Mouse (Mus musculus): ENCODE data around the gene Rnf40. TPM values are rescaled to one million over a fixed set of nuclear protein-coding genes. Genes with fewer than 3 reads are reported as not detected.
"Not testable (repeated sequence)": the region's sequence is repeated elsewhere in the genome, so short reads cannot be mapped to it uniquely, and the experiment has no call there.

Rnf40 gene
- polyA plus RNA-seq, 1 experiment from 2014 or later, result 16.7 TPM

- no peaks in the 10 kb centered on the region for H3K9me3 ChIP-seq (ENCODE audit: control insufficient read depth)
- ATAC-seq, result peak; percentile 67
- H3K4me2 ChIP-seq (replicated peaks; ENCODE audit: low read depth), result peak overlapping the region; percentile 87
- H3K4me3 ChIP-seq (ENCODE audit: low read depth, low read length), result peak overlapping the region; percentile 54
- no peaks in the 10 kb centered on the region for H3K36me3 ChIP-seq (ENCODE audit: control insufficient read depth, insufficient read depth)
- WGBS, result under 1% methylated on average over 27 of the region's 27 CpGs
- H3K27me3 ChIP-seq (replicated peaks; ENCODE audit: control insufficient read depth, insufficient read depth, low read length), result no peaks in the 10 kb centered on the region
- H3K9ac ChIP-seq (ENCODE audit: low read depth, low read length), result peak overlapping the region; percentile 47
- no peak overlapping the region for H3K27ac ChIP-seq (ENCODE audit: low read depth, low read length)
- H3K4me1 ChIP-seq (replicated peaks; ENCODE audit: control insufficient read depth, insufficient read depth, low read length), result no peaks in the 10 kb centered on the region
- TF ChIP-seq CTCF (IDR thresholded peaks at IDR 0.05; ENCODE audit: low read depth), result no peak
These were observed 48.4 kb downstream of the Rnf40 start for GRCm38 (mm10) chr7:127636963-127637362.

DNA sequence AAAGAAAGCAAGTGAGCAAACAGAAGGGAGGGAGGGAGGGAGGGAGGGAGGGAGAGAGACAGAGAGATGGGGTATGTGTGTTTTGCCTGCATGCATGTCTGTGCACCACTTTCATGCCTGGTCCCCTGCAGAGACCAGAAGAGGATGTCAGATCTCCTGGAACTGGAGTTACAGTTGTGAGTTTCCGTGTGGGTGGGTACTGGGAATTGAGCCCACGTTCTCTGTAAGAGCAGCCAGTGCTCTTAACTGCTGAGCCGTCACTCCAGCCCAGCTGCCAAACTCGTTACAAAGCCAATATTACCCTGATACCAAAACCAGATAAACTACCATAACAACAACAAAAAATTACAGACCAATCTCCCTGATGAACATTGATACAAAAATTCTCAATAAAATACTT is 52.7 kb downstream of the Rnf40 start:
- no peak for TF ChIP-seq CTCF (IDR thresholded peaks at IDR 0.05; ENCODE audit: low read depth)
- Histone ChIP-seq H3K36me3 (ENCODE audit: control insufficient read depth, insufficient read depth) (no peaks in the 10 kb centered on the region), H3K27me3 (replicated peaks; ENCODE audit: control insufficient read depth, insufficient read depth, low read length) (no peaks in the 10 kb centered on the region), H3K4me1 (replicated peaks; ENCODE audit: control insufficient read depth, insufficient read depth, low read length) (no peaks in the 10 kb centered on the region), H3K4me2 (replicated peaks; ENCODE audit: low read depth) (no peak overlapping the region), H3K27ac (ENCODE audit: low read depth, low read length) (no peak overlapping the region), H3K9me3 (ENCODE audit: control insufficient read depth) (no peaks in the 10 kb centered on the region), H3K9ac (ENCODE audit: low read depth, low read length) (no peak overlapping the region), H3K4me3 (ENCODE audit: low read depth, low read length) (no peak overlapping the region)
- ATAC-seq, result no peak
- WGBS, result 37% methylated on average over 4 of the region's 4 CpGs

DNA sequence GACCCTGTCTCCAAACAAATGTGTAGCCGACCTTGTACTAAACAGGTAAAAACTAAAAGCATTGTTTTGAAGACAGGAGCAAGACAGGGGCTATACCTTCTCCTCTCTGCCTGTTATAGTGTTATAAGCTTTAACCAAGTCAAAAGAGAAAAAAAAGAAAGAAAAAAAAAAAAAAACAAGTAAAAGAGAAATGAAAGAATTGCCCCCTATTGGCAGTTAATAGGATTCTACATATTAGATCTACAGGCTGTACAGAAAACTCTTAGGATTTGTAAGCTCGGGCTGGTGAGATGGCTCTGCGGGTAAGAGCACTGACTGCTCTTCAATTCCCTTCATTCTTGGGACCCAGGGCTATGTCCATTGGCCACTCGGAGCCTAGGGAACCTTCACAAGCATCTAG is 53.7 kb downstream of the Rnf40 start:
- no peaks in the 10 kb centered on the region for H3K27me3 ChIP-seq (replicated peaks; ENCODE audit: control insufficient read depth, insufficient read depth, low read length)
- no peak overlapping the region for H3K9ac ChIP-seq (ENCODE audit: low read depth, low read length)
- no peak overlapping the region for H3K4me2 ChIP-seq (replicated peaks; ENCODE audit: low read depth)
- 56% methylated on average over 4 of the region's 4 CpGs for WGBS
- H3K36me3 ChIP-seq (ENCODE audit: control insufficient read depth, insufficient read depth), result no peaks in the 10 kb centered on the region
- no peak overlapping the region for H3K4me3 ChIP-seq (ENCODE audit: low read depth, low read length)
- no peaks in the 10 kb centered on the region for H3K4me1 ChIP-seq (replicated peaks; ENCODE audit: control insufficient read depth, insufficient read depth, low read length)
- no peak overlapping the region for H3K27ac ChIP-seq (ENCODE audit: low read depth, low read length)
- no peaks in the 10 kb centered on the region for H3K9me3 ChIP-seq (ENCODE audit: control insufficient read depth)
- ATAC-seq, result no peak
- TF ChIP-seq CTCF (IDR thresholded peaks at IDR 0.05; ENCODE audit: low read depth), result no peak

DNA sequence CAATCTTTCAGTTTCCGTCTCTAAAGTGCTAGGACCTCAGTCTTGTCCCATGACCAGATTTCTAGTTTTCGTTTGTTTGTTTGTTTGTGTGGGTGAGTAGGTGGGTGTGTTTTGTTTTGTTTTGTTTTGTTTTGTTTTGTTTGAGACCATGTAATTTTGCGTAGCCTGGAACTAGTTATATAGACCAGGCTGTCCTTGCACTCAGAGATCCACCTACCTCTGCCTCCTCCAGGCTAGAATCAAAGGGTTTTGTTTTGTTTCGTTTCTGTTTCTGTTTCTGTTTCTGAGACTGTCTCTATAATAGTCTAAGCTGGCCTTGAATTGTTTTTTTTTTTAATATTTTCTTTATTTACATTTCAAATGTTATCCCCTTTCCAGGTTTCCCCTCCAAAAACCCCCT is 57.8 kb downstream of the Rnf40 start:
- H3K27ac ChIP-seq (ENCODE audit: low read depth, low read length), result no peak overlapping the region
- ATAC-seq, result no peak
- H3K9ac ChIP-seq (ENCODE audit: low read depth, low read length), result no peak overlapping the region
- H3K4me3 ChIP-seq (ENCODE audit: low read depth, low read length), result no peak overlapping the region
- WGBS, result 84% methylated on average over 4 of the region's 4 CpGs
- no peaks in the 10 kb centered on the region for H3K27me3 ChIP-seq (replicated peaks; ENCODE audit: control insufficient read depth, insufficient read depth, low read length)
- H3K9me3 ChIP-seq (ENCODE audit: control insufficient read depth), result no peaks in the 10 kb centered on the region
- H3K4me1 ChIP-seq (replicated peaks; ENCODE audit: control insufficient read depth, insufficient read depth, low read length), result no peaks in the 10 kb centered on the region
- no peaks in the 10 kb centered on the region for H3K36me3 ChIP-seq (ENCODE audit: control insufficient read depth, insufficient read depth)
- no peak for TF ChIP-seq CTCF (IDR thresholded peaks at IDR 0.05; ENCODE audit: low read depth)
- H3K4me2 ChIP-seq (replicated peaks; ENCODE audit: low read depth), result no peak overlapping the region

- H3K4me1 ChIP-seq (replicated peaks; ENCODE audit: control insufficient read depth, insufficient read depth, low read length); H3K9ac ChIP-seq (ENCODE audit: low read depth, low read length); H3K36me3 ChIP-seq (ENCODE audit: control insufficient read depth, insufficient read depth); ATAC-seq; H3K9me3 ChIP-seq (ENCODE audit: control insufficient read depth); H3K27me3 ChIP-seq (replicated peaks; ENCODE audit: control insufficient read depth, insufficient read depth, low read length); H3K4me2 ChIP-seq (replicated peaks; ENCODE audit: low read depth); H3K27ac ChIP-seq (ENCODE audit: low read depth, low read length); H3K4me3 ChIP-seq (ENCODE audit: low read depth, low read length): not testable (repeated sequence)
- 56% methylated on average over 7 of the region's 7 CpGs for WGBS
These were observed 59.0 kb downstream of the Rnf40 start for GRCm38 (mm10) chr7:127647576-127647975.

DNA sequence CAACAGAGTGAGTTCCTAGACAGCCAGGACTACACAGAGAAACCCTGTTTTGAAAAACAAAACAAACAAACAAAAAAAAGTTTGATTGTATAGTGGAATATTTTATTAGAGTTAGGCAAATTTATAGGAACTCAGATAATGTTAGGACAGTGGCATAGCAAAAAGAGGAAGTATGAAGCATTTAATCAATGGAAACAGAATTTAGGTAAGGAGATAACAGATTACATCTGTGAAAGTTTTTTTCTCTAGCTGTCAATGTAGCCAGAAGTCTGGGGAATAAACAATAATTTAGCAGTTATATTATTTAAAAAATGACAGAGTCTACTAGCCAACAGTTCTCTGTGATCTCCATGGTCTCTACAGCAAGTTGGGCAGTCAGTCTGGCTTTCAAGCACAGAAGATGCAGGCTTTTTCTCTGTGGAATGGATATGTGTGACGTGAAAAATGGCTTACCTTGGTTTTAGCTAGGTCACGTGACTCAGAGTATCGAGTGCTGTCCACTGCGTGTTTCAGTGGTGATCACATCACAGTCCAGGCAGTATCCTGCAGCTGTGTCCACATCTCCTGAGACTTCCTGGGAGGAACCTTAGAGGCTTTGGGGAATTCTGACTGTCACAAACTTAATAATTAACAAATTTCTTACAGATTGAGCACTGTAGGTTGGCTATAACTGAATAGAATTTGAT is 60.1 kb downstream of the Rnf40 start:
- 44% methylated on average over 4 of the region's 4 CpGs for WGBS
- no peak overlapping the region for H3K27ac ChIP-seq (ENCODE audit: low read depth, low read length)
- ATAC-seq, result peak; percentile 58

GRCm38 (mm10) chr7:127649206-127649605 is 60.6 kb downstream of the Rnf40 start:
- WGBS, result 77% methylated on average over 5 of the region's 6 CpGs
- no peak for TF ChIP-seq CTCF (IDR thresholded peaks at IDR 0.05; ENCODE audit: low read depth)
- no peaks in the 10 kb centered on the region for H3K9me3 ChIP-seq (ENCODE audit: control insufficient read depth)
- ATAC-seq, result no peak
- H3K27ac ChIP-seq (ENCODE audit: low read depth, low read length), result no peak overlapping the region
- no peaks in the 10 kb centered on the region for H3K27me3 ChIP-seq (replicated peaks; ENCODE audit: control insufficient read depth, insufficient read depth, low read length)
- H3K36me3 ChIP-seq (ENCODE audit: control insufficient read depth, insufficient read depth), result no peaks in the 10 kb centered on the region
- H3K4me1 ChIP-seq (replicated peaks; ENCODE audit: control insufficient read depth, insufficient read depth, low read length), result no peaks in the 10 kb centered on the region
- no peak overlapping the region for H3K9ac ChIP-seq (ENCODE audit: low read depth, low read length)
- H3K4me3 ChIP-seq (ENCODE audit: low read depth, low read length), result no peak overlapping the region
- no peak overlapping the region for H3K4me2 ChIP-seq (replicated peaks; ENCODE audit: low read depth)

More for the DNA sequence above, 60.1 kb downstream of the Rnf40 start:
- no peaks in the 10 kb centered on the region for H3K9me3 ChIP-seq (ENCODE audit: control insufficient read depth)
- H3K27me3 ChIP-seq (replicated peaks; ENCODE audit: control insufficient read depth, insufficient read depth, low read length), result no peaks in the 10 kb centered on the region
- no peak overlapping the region for H3K4me3 ChIP-seq (ENCODE audit: low read depth, low read length)
- no peak overlapping the region for H3K9ac ChIP-seq (ENCODE audit: low read depth, low read length)
- H3K4me1 ChIP-seq (replicated peaks; ENCODE audit: control insufficient read depth, insufficient read depth, low read length), result no peaks in the 10 kb centered on the region
- H3K4me2 ChIP-seq (replicated peaks; ENCODE audit: low read depth), result no peak overlapping the region
- H3K36me3 ChIP-seq (ENCODE audit: control insufficient read depth, insufficient read depth), result no peaks in the 10 kb centered on the region
- no peak for TF ChIP-seq CTCF (IDR thresholded peaks at IDR 0.05; ENCODE audit: low read depth)

Measured in intestine, postnatal 0 days (tissue).